Mouse (Mus musculus) left cerebral cortex, adult 2 months (tissue): Measurements from ENCODE around the gene Tyw1. TPM values are rescaled to one million over a fixed set of nuclear protein-coding genes. Genes with fewer than 3 reads are reported as not detected.
A peak's percentile ranks its signal among the peaks of the same experiment; 100 is the strongest.

Experiments used
- DNase-seq, 2 experiments: peaks; one replicate each; pipeline ENCODE4 v3.0.0; 2021 to 2022; ENCODE audit warnings: low spot score in 2 of 2, mixed read lengths in 1 of 2; ENCODE audit errors: extremely low spot score in 1 of 2
- H3K27ac ChIP-seq: fragments of 200-600 bp; 2 replicates; pipeline ENCODE4 v1.8.1; 2022
- H3K4me3 ChIP-seq: fragments of 200-600 bp; 2 replicates; pipeline ENCODE4 v1.8.1; 2022
- CTCF ChIP-seq: fragments of 200-600 bp; IDR thresholded peaks from 2 replicates; pipeline ENCODE4 v1.8.1; 2022; ENCODE audit warnings: antibody characterized with exemption, mild to moderate bottlenecking, moderate library complexity
- intact Hi-C: fragments of 180-260 bp; cut with DNase I; formaldehyde crosslinking; loops from one replicate; pipeline ENCODE4 v1.15.1; 2025
- total RNA-seq, 2 experiments: library from RNA; stranded (reverse); gene quantifications; 2 replicates each; pipeline ENCODE4 v1.2.3; 2021

The Tyw1 gene
- total RNA-seq, 2 experiments from 2014 or later, result 15.4 to 16.1 TPM

- TF ChIP-seq CTCF, result peak; percentile 61
- intact Hi-C loops, result no loop called here
- Histone ChIP-seq H3K4me3 (no peak overlapping the region), H3K27ac (no peak overlapping the region)
- DNase-seq, result peak in 1 of 2 experiments; percentile 38
Measured at GRCm38 (mm10) chr5:130266651-130267050, 11.2 kb downstream of the Tyw1 start.

- intact Hi-C loops, result no loop called here
- peak; percentile 73 for TF ChIP-seq CTCF
- DNase-seq, result no peak
- no peak overlapping the region for H3K4me3 ChIP-seq
- H3K27ac ChIP-seq, result no peak overlapping the region
Measured at GRCm38 (mm10) chr5:130267316-130267715, 11.9 kb downstream of the Tyw1 start.

GRCm38 (mm10) chr5:130268976-130269375, 13.6 kb downstream of the Tyw1 start:
- Histone ChIP-seq H3K4me3 (no peak overlapping the region), H3K27ac (no peak overlapping the region)
- intact Hi-C loops, result no loop called here
- no peak for TF ChIP-seq CTCF
- DNase-seq, result no peak

- DNase-seq, result no peak
- no peak overlapping the region for H3K4me3 ChIP-seq
- H3K27ac ChIP-seq, result no peak overlapping the region
- TF ChIP-seq CTCF, result peak; percentile 44
- intact Hi-C loops, result no loop called here
Measured at GRCm38 (mm10) chr5:130272344-130272743, 16.9 kb downstream of the Tyw1 start.

GRCm38 (mm10) chr5:130273046-130273445, 17.6 kb downstream of the Tyw1 start:
- no peak for TF ChIP-seq CTCF

GRCm38 (mm10) chr5:130275509-130275908, 20.1 kb downstream of the Tyw1 start:
- Histone ChIP-seq H3K27ac (no peak overlapping the region), H3K4me3 (no peak overlapping the region)
- peak; percentile 91 for TF ChIP-seq CTCF
- intact Hi-C loops, result loop anchor here (5.0 kb wide), 2 partner anchors 132 to 1152 kb away; no protein-coding TSS in a partner anchor
- peak in 1 of 2 experiments; percentile 41 for DNase-seq

More at GRCm38 (mm10) chr5:130273046-130273445, 17.6 kb downstream of the Tyw1 start:
- intact Hi-C loops, result no loop called here
- Histone ChIP-seq H3K4me3 (no peak overlapping the region), H3K27ac (no peak overlapping the region)
- DNase-seq, result no peak

GRCm38 (mm10) chr5:130278011-130278472, 22.6 kb downstream of the Tyw1 start:
- Histone ChIP-seq H3K4me3 (no peak overlapping the region), H3K27ac (no peak overlapping the region)
- intact Hi-C loops, result loop anchor here (5.0 kb wide), 2 partner anchors 129 to 1149 kb away; no protein-coding TSS in a partner anchor
- no peak for DNase-seq
- TF ChIP-seq CTCF, result no peak

GRCm38 (mm10) chr5:130283079-130283732, 27.8 kb downstream of the Tyw1 start:
- intact Hi-C loops, result no loop called here
- no peak for TF ChIP-seq CTCF
- no peak for DNase-seq
- H3K27ac ChIP-seq, result no peak overlapping the region
- no peak overlapping the region for H3K4me3 ChIP-seq

GRCm38 (mm10) chr5:130288106-130288505, 32.7 kb downstream of the Tyw1 start:
- no peak for TF ChIP-seq CTCF
- Histone ChIP-seq H3K4me3 (no peak overlapping the region), H3K27ac (no peak overlapping the region)
- DNase-seq, result no peak
- intact Hi-C loops, result no loop called here

GRCm38 (mm10) chr5:130290242-130290641, 34.8 kb downstream of the Tyw1 start:
- Histone ChIP-seq H3K27ac (no peak overlapping the region), H3K4me3 (no peak overlapping the region)
- no peak for DNase-seq
- TF ChIP-seq CTCF, result peak; percentile 29
- intact Hi-C loops, result no loop called here

- peak; percentile 36 to 47 for DNase-seq
- TF ChIP-seq CTCF, result no peak
- intact Hi-C loops, result no loop called here
- no peak overlapping the region for H3K4me3 ChIP-seq
- H3K27ac ChIP-seq, result peak overlapping the region; percentile 72
Measured at GRCm38 (mm10) chr5:130290775-130291174, 35.4 kb downstream of the Tyw1 start.

- H3K27ac ChIP-seq, result no peak overlapping the region
- TF ChIP-seq CTCF, result no peak
- no peak overlapping the region for H3K4me3 ChIP-seq
- intact Hi-C loops, result no loop called here
- DNase-seq, result no peak
Measured at GRCm38 (mm10) chr5:130292976-130293375, 37.6 kb downstream of the Tyw1 start.

- Histone ChIP-seq H3K27ac (peak overlapping the region; percentile 1; the same call in 1 of the 2 replicates), H3K4me3 (no peak overlapping the region)
- intact Hi-C loops, result no loop called here
- DNase-seq, result no peak
- TF ChIP-seq CTCF, result no peak
Measured at GRCm38 (mm10) chr5:130293941-130294340, 38.5 kb downstream of the Tyw1 start.
